Mouse (Mus musculus) stomach, postnatal 0 days (tissue): Measurements from ENCODE around the gene Fxr2.

Experiments
- CTCF ChIP-seq: IDR thresholded peaks from 2 replicates; pipeline ENCODE4 v1.5.1; 2016; ENCODE audit warnings: antibody characterized with exemption, low read depth, mild to moderate bottlenecking, moderate library complexity
- EP300 ChIP-seq: optimal IDR thresholded peaks from 2 replicates; pipeline ENCODE3; 2016; ENCODE audit warnings: antibody characterized with exemption

DNA sequence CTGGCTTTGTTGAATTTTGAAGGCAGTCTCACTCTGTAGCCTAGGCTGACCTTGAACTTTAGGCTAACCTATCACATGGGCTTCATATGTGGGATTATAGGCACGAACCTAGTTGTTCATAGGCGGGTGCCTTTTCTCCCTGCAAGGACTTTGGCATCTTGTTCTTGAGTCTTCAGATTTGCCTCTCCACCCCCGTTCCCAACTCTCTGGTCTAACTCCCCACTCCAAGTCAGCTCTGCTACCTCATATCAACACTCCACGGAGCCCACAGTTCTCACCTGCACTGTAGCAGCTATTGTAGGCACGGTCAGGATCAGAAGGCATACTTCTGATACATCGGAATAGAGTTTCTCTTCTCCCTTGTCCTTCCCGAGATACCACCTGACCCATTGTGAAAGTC, 50.8 kb downstream of the Fxr2 start:
- TF ChIP-seq CTCF, result no peak
- no peak for TF ChIP-seq EP300
